10 mouse cellular contexts compared by ENCODE assay signal in genomic region chr6:101278286-101278932, GRCm38 (mm10).
DNase-seq lines count a peak whose midpoint lies in the region; ATAC-seq and TF ChIP-seq lines count a peak whose summit lies in the region.
"Had no signal": no experiment of that assay in that cellular context is flagged by ENCODE, and none has a peak within 500 bp of the region (broad histone marks: within the 10 kb centered on the region; RNA-seq: fewer than 3 reads in every experiment).

No protein-coding gene starts in this region.

- DNase-seq in adrenal gland, postnatal 10 days = peak; percentile 32
- no peak for DNase-seq in adrenal gland, adult 18-20 months (ENCODE audit: low spot score in 2 of 2)
- peak; percentile 19 to 45 for DNase-seq in kidney, postnatal 36 days
- DNase-seq in lung, postnatal 0 days (ENCODE audit: low spot score) = no peak
- no peak for DNase-seq in layer of hippocampus, postnatal 36 days

- H3K9ac ChIP-seq in kidney, embryonic 15.5 days = no peak overlapping the region
- no peak overlapping the region for H3K9ac ChIP-seq in embryonic facial prominence, embryonic 15.5 days
- H3K9ac ChIP-seq in lung, postnatal 0 days (replicated peaks; ENCODE audit: low read depth) = no peak overlapping the region
- H3K9ac ChIP-seq in forebrain, embryonic 15.5 days (replicated peaks) = no peak overlapping the region
- H3K9ac ChIP-seq: hindbrain, embryonic 15.5 days; midbrain, embryonic 15.5 days had no signal

- WGBS in kidney, embryonic 15.5 days = 63% methylated on average over 13 of the region's 13 CpGs
- WGBS in embryonic facial prominence, embryonic 15.5 days = 55% methylated on average over 13 of the region's 13 CpGs
- WGBS in lung, postnatal 0 days = 53% methylated on average over 13 of the region's 13 CpGs
- 65% methylated on average over 13 of the region's 13 CpGs for WGBS in forebrain, embryonic 15.5 days

- no peak for ATAC-seq in kidney, embryonic 15.5 days (replicated peaks; ENCODE audit: low FRiP score)
- ATAC-seq in embryonic facial prominence, embryonic 15.5 days (ENCODE audit: insufficient number of reproducible peaks, low FRiP score, low TSS enrichment, low read depth) = no peak
- no peak for ATAC-seq in lung, postnatal 0 days
- no peak for ATAC-seq in forebrain, embryonic 15.5 days (replicated peaks)
- ATAC-seq: midbrain, embryonic 15.5 days had no signal

- H3K9me3 ChIP-seq in kidney, embryonic 15.5 days (replicated peaks) = no peaks in the 10 kb centered on the region
- H3K9me3 ChIP-seq in embryonic facial prominence, embryonic 15.5 days (replicated peaks) = no peaks in the 10 kb centered on the region
- no peaks in the 10 kb centered on the region for H3K9me3 ChIP-seq in lung, postnatal 0 days (ENCODE audit: low read length)
- H3K9me3 ChIP-seq in forebrain, embryonic 15.5 days = no peaks in the 10 kb centered on the region
- H3K9me3 ChIP-seq: hindbrain, embryonic 15.5 days; midbrain, embryonic 15.5 days had no signal

- H3K4me3 ChIP-seq in kidney, embryonic 15.5 days (replicated peaks) = no peak overlapping the region
- H3K4me3 ChIP-seq in embryonic facial prominence, embryonic 15.5 days (replicated peaks) = no peak overlapping the region
- no peak overlapping the region for H3K4me3 ChIP-seq in lung, postnatal 0 days (ENCODE audit: low read depth, low read length)
- no peak overlapping the region for H3K4me3 ChIP-seq in forebrain, embryonic 15.5 days
- H3K4me3 ChIP-seq: hindbrain, embryonic 15.5 days; midbrain, embryonic 15.5 days had no signal

- no peak for TF ChIP-seq CTCF in lung, postnatal 0 days (IDR thresholded peaks at IDR 0.05)

- H3K4me1 ChIP-seq in kidney, embryonic 15.5 days = peaks cover 38% of the 10 kb centered on the region
- peaks cover 69% of the 10 kb centered on the region for H3K4me1 ChIP-seq in embryonic facial prominence, embryonic 15.5 days
- peaks cover 24% of the 10 kb centered on the region; the same call in 1 of the 2 replicates for H3K4me1 ChIP-seq in lung, postnatal 0 days (ENCODE audit: insufficient read depth, low read depth, low read length)
- H3K4me1 ChIP-seq in forebrain, embryonic 15.5 days = peaks cover 25% of the 10 kb centered on the region

- H3K27ac ChIP-seq in kidney, embryonic 15.5 days = no peak overlapping the region
- peak overlapping the region; percentile 63 for H3K27ac ChIP-seq in embryonic facial prominence, embryonic 15.5 days (replicated peaks)
- H3K27ac ChIP-seq in lung, postnatal 0 days (ENCODE audit: low read length) = 0 out of 2 replicates have a peak overlapping the region, but pooled peaks have one; percentile 11
- no peak overlapping the region for H3K27ac ChIP-seq in forebrain, embryonic 15.5 days (replicated peaks)
- H3K27ac ChIP-seq: hindbrain, embryonic 15.5 days; midbrain, embryonic 15.5 days had no signal

- H3K27me3 ChIP-seq in kidney, embryonic 15.5 days = no peaks in the 10 kb centered on the region
- no peaks in the 10 kb centered on the region for H3K27me3 ChIP-seq in embryonic facial prominence, embryonic 15.5 days
- H3K27me3 ChIP-seq in lung, postnatal 0 days (replicated peaks; ENCODE audit: insufficient read depth, low read length) = no peaks in the 10 kb centered on the region
- no peaks in the 10 kb centered on the region for H3K27me3 ChIP-seq in forebrain, embryonic 15.5 days
- H3K27me3 ChIP-seq: hindbrain, embryonic 15.5 days; midbrain, embryonic 15.5 days had no signal

- no peak overlapping the region for H3K4me2 ChIP-seq in kidney, embryonic 15.5 days
- no peak overlapping the region for H3K4me2 ChIP-seq in embryonic facial prominence, embryonic 15.5 days (replicated peaks)
- H3K4me2 ChIP-seq in lung, postnatal 0 days (replicated peaks; ENCODE audit: low read depth, low read length) = no peak overlapping the region
- H3K4me2 ChIP-seq in forebrain, embryonic 15.5 days (replicated peaks) = no peak overlapping the region
- H3K4me2 ChIP-seq: hindbrain, embryonic 15.5 days; midbrain, embryonic 15.5 days had no signal

- TF ChIP-seq EP300 in lung, postnatal 0 days (IDR thresholded peaks at IDR 0.05) = no peak

- H3K36me3 ChIP-seq in kidney, embryonic 15.5 days = no peaks in the 10 kb centered on the region
- H3K36me3 ChIP-seq in embryonic facial prominence, embryonic 15.5 days = no peaks in the 10 kb centered on the region
- H3K36me3 ChIP-seq in lung, postnatal 0 days (ENCODE audit: insufficient read depth, low read length) = no peaks in the 10 kb centered on the region
- no peaks in the 10 kb centered on the region for H3K36me3 ChIP-seq in forebrain, embryonic 15.5 days
- H3K36me3 ChIP-seq: hindbrain, embryonic 15.5 days; midbrain, embryonic 15.5 days had no signal

Comparison
In these comparisons a context has a peak if more than half of its experiments do, and no peak if none do; other contexts are left out.
1. DNase-seq: peak in adrenal gland, postnatal 10 days (single experiment) and kidney, postnatal 36 days (2 of 2); none in adrenal gland, adult 18-20 months (0 of 2), lung, postnatal 0 days (single experiment) and layer of hippocampus, postnatal 36 days (0 of 2).
2. H3K27ac ChIP-seq: peak in embryonic facial prominence, embryonic 15.5 days (single experiment) and lung, postnatal 0 days (single experiment); none in kidney, embryonic 15.5 days (single experiment) and forebrain, embryonic 15.5 days (single experiment).